ENCODE assay signal across 15 mouse cellular contexts in genomic region chr19:57926941-57927471, GRCm38 (mm10).
DNase-seq lines count a peak whose midpoint lies in the region; ATAC-seq lines count a peak whose summit lies in the region.
"Had no signal": no experiment of that assay in that cellular context is flagged by ENCODE, and none has a peak within 500 bp of the region (broad histone marks: within the 10 kb centered on the region; RNA-seq: fewer than 3 reads in every experiment).

No protein-coding gene starts in this region.

- peaks cover 11% of the 10 kb centered on the region for H3K4me1 ChIP-seq in hindbrain, embryonic 14.5 days (replicated peaks; ENCODE audit: control insufficient read depth, insufficient read depth, low read length)
- H3K4me1 ChIP-seq in neural tube, embryonic 12.5 days = peaks cover 10% of the 10 kb centered on the region
- H3K4me1 ChIP-seq: embryonic facial prominence, embryonic 15.5 days had no signal

- WGBS in hindbrain, embryonic 14.5 days = 14% methylated on average over 10 of the region's 10 CpGs
- WGBS in neural tube, embryonic 12.5 days = 19% methylated on average over 10 of the region's 10 CpGs

- H3K9ac ChIP-seq in hindbrain, embryonic 14.5 days = peak overlapping the region; percentile 31; the same call in 1 of the 2 replicates
- no peak overlapping the region for H3K9ac ChIP-seq in neural tube, embryonic 12.5 days
- H3K9ac ChIP-seq: embryonic facial prominence, embryonic 15.5 days; liver, embryonic 13.5 days had no signal

- H3K9me3 ChIP-seq in hindbrain, embryonic 14.5 days (ENCODE audit: control insufficient read depth, low read length) = no peaks in the 10 kb centered on the region
- H3K9me3 ChIP-seq in neural tube, embryonic 12.5 days = no peaks in the 10 kb centered on the region
- H3K9me3 ChIP-seq: embryonic facial prominence, embryonic 15.5 days; liver, embryonic 13.5 days had no signal

- peak overlapping the region; percentile 38 for H3K4me2 ChIP-seq in hindbrain, embryonic 14.5 days (replicated peaks)
- H3K4me2 ChIP-seq in neural tube, embryonic 12.5 days (replicated peaks) = peak overlapping the region; percentile 26; the same call in 1 of the 2 replicates
- H3K4me2 ChIP-seq: embryonic facial prominence, embryonic 15.5 days had no signal

- ATAC-seq in frontal cortex, adult (ENCODE audit: low TSS enrichment) = peak; percentile 33; the same call in 1 of the 2 replicates
- ATAC-seq in hindbrain, embryonic 14.5 days (ENCODE audit: low FRiP score) = no peak
- no peak for ATAC-seq in neural tube, embryonic 12.5 days (ENCODE audit: low FRiP score, low read depth)

- DNase-seq in frontal cortex, postnatal 10 days (ENCODE audit: low spot score in 2 of 2) = no peak
- peak; percentile 39 for DNase-seq in MEL-GATA-1-ER (ENCODE audit: extremely low read depth, low read depth)
- peak; percentile 38 for DNase-seq in hindbrain, embryonic 14.5 days (ENCODE audit: low spot score)
- DNase-seq in layer of hippocampus, adult 9-10 months (ENCODE audit: low spot score) = no peak
- no peak for DNase-seq in cerebellum, postnatal 14 days
- DNase-seq in left cerebral cortex, postnatal 14 days (ENCODE audit: low spot score in 2 of 2) = no peak
- DNase-seq: heart, adult 18-20 months; heart, postnatal 14 days; kidney, adult 8-10 months; layer of hippocampus, adult 9-11 months; liver, embryonic 13.5 days; lung, postnatal 14 days had no signal

- intact Hi-C loops in left cerebral cortex, postnatal 14 days (cut with DNase I) = no loop called here

- peak overlapping the region; percentile 6; the same call in 1 of the 2 replicates for H3K27ac ChIP-seq in hindbrain, embryonic 14.5 days
- no peak overlapping the region for H3K27ac ChIP-seq in neural tube, embryonic 12.5 days
- H3K27ac ChIP-seq: embryonic facial prominence, embryonic 15.5 days; liver, embryonic 13.5 days had no signal

- H3K27me3 ChIP-seq in hindbrain, embryonic 14.5 days (ENCODE audit: control insufficient read depth, insufficient read depth, low read length) = no peaks in the 10 kb centered on the region
- no peaks in the 10 kb centered on the region for H3K27me3 ChIP-seq in neural tube, embryonic 12.5 days (replicated peaks)
- H3K27me3 ChIP-seq: embryonic facial prominence, embryonic 15.5 days; liver, embryonic 13.5 days had no signal

- H3K4me3 ChIP-seq in hindbrain, embryonic 14.5 days (replicated peaks; ENCODE audit: low read length) = no peak overlapping the region
- H3K4me3 ChIP-seq in neural tube, embryonic 12.5 days = no peak overlapping the region
- H3K4me3 ChIP-seq: embryonic facial prominence, embryonic 15.5 days; liver, embryonic 13.5 days had no signal

- no peaks in the 10 kb centered on the region for H3K36me3 ChIP-seq in hindbrain, embryonic 14.5 days (replicated peaks; ENCODE audit: control insufficient read depth, insufficient read depth)
- no peaks in the 10 kb centered on the region for H3K36me3 ChIP-seq in neural tube, embryonic 12.5 days
- H3K36me3 ChIP-seq: embryonic facial prominence, embryonic 15.5 days; liver, embryonic 13.5 days had no signal

Comparison
In these comparisons a context has a peak if more than half of its experiments do, and no peak if none do; other contexts are left out.
1. DNase-seq: peak in MEL-GATA-1-ER (single experiment) and hindbrain, embryonic 14.5 days (single experiment); none in frontal cortex, postnatal 10 days (0 of 2), layer of hippocampus, adult 9-10 months (single experiment), cerebellum, postnatal 14 days (0 of 2) and left cerebral cortex, postnatal 14 days (0 of 2).